Mouse (Mus musculus): Measurements from ENCODE around the gene Kcnrg.

Gene Kcnrg

GRCm38 (mm10) chr14:61607157-61607556 is at the start of gene Kcnrg:
TSS of gene Kcnrg (plus strand) at chr14:61607457.
- no peak for TF ChIP-seq GATA4 (IDR thresholded peaks at IDR 0.05; ENCODE audit: insufficient replicate concordance, low read length)

- no peak for TF ChIP-seq GATA4 (IDR thresholded peaks at IDR 0.05; ENCODE audit: insufficient replicate concordance, low read length)
Measured at GRCm38 (mm10) chr14:61558901-61559300, 48.4 kb upstream of the Kcnrg start.

DNA sequence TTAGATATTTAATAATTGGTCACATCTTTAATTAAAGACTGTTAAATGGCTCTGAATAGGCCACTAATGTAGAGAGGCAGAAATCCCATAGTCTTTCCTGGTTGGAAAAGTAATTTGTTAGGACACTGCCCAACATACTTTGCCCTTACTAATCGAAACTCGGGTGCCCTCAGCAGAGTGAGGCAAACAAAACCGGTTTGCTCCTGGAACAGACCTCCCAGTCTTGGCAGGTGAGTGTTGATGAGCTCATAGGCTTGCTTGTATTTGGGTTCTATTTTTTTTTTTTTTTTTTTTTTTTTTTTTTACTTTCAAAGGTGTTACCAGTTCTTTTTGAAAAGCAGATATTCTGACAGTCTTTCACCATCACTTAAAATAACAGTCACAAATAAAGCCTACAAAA is 47.4 kb upstream of the Kcnrg start:
- TF ChIP-seq GATA4 (IDR thresholded peaks at IDR 0.05; ENCODE audit: insufficient replicate concordance, low read length), result no peak

- no peak for TF ChIP-seq GATA4 (IDR thresholded peaks at IDR 0.05; ENCODE audit: insufficient replicate concordance, low read length)
Measured at GRCm38 (mm10) chr14:61569344-61569743, 37.9 kb upstream of the Kcnrg start.

GRCm38 (mm10) chr14:61571366-61571765 is 35.9 kb upstream of the Kcnrg start:
- no peak for TF ChIP-seq GATA4 (IDR thresholded peaks at IDR 0.05; ENCODE audit: insufficient replicate concordance, low read length)

GRCm38 (mm10) chr14:61572131-61572530 is 35.1 kb upstream of the Kcnrg start:
- TF ChIP-seq GATA4 (IDR thresholded peaks at IDR 0.05; ENCODE audit: insufficient replicate concordance, low read length), result no peak

GRCm38 (mm10) chr14:61575066-61575465 is 32.2 kb upstream of the Kcnrg start:
- TF ChIP-seq GATA4 (IDR thresholded peaks at IDR 0.05; ENCODE audit: insufficient replicate concordance, low read length), result no peak

DNA sequence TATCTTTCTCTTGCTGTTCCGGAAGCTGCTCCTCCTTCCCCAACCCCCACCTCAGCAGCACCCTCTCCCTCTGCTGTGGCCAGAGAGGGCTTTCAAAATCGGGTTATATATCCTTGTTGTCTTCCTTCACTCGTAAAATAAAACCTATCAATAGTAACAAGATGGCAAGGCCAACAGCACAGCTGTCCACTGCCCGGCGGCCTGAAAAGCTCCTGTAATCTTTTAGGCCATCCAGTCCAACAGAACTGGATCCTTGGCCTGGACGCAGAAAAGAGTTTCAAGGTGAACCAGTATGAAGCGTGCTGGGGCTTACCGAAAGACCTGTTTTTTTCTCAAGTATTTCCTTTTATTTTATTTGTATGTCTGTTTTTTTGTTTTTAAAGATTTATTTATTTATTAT is 31.3 kb upstream of the Kcnrg start:
- TF ChIP-seq GATA4 (IDR thresholded peaks at IDR 0.05; ENCODE audit: insufficient replicate concordance, low read length), result no peak

DNA sequence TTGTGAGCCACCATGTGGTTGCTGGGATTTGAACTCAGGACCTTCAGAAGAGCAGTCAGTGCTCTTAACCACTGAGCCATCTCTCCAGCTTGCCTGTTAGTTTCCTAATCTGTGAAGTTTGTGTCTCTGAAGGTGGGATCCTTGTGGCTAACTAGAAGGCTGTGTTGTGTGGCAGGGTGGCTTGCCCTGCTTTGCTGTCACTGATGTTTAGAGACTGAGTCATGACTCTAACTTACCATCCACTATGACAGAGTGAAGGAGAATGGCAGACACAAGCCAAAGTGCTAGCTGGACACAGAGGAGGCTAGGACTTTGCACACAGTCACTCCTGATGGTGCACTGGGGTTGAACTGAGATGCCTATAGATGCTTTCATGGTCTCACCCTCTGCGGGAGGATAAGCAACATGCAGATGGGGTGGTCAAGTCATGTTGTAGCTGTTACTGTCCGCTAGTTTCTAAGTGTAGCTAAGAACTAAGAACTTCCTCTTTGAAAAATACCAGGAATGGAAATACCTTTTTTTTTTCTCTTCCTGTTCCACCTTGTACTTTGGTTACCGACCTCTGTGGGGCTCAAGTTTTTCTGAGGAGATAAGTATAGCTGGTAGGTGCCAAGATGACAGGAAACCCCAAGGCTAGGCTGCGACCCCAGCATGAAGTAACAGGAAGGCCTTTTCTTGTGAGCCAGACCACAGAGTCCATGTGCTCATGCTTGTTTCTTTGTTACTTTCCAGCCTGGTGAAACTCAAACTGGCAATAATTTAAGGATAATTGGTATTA is 17.8 kb upstream of the Kcnrg start:
- no peak for TF ChIP-seq GATA4 (IDR thresholded peaks at IDR 0.05; ENCODE audit: insufficient replicate concordance, low read length)

GRCm38 (mm10) chr14:61596719-61597426 is 10.4 kb upstream of the Kcnrg start:
- no peak for TF ChIP-seq GATA4 (IDR thresholded peaks at IDR 0.05; ENCODE audit: insufficient replicate concordance, low read length)

- no peak for TF ChIP-seq GATA4 (IDR thresholded peaks at IDR 0.05; ENCODE audit: insufficient replicate concordance, low read length)
Measured at GRCm38 (mm10) chr14:61597968-61598367, 9.3 kb upstream of the Kcnrg start, which contains the start of gene Trim13. TSS of gene Trim13 (plus strand) at chr14:61598247.

DNA sequence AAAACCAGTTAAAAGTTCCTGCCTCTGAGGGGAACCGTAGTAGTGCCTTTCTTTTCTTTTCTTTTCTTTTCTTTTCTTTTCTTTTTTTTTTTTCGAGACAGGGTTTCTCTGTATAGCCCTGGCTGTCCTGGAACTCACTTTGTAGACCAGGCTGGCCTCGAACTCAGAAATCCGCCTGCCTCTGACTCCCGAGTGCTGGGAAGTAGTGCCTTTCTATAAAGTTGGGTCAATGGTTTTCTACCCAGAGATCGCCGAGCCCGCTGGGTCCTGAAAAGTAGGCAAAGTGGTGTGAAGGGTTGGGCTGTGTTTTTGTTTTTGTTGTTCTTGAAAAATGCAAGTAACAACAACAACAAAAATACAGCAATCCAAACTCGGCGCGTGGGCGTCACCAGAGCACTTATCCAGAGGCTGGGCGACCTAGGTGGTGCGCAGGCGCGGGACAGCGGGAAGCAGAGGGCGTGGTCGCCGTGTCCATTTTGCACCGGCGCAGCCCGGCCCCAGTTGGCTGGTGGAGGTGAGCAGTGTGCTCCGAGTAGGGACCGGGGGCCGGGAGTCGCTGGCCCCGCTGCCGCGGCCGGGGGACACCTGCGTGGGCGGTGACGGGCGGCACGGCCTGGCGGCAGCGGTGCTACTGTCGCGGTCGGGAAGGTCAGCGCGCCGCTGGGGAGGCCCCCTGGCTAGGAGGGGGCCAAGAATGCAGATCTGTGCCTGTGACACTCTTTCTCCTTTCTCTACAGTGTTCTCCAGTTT is 8.0 kb upstream of the Kcnrg start:
- TF ChIP-seq GATA4 (IDR thresholded peaks at IDR 0.05; ENCODE audit: insufficient replicate concordance, low read length), result no peak

DNA sequence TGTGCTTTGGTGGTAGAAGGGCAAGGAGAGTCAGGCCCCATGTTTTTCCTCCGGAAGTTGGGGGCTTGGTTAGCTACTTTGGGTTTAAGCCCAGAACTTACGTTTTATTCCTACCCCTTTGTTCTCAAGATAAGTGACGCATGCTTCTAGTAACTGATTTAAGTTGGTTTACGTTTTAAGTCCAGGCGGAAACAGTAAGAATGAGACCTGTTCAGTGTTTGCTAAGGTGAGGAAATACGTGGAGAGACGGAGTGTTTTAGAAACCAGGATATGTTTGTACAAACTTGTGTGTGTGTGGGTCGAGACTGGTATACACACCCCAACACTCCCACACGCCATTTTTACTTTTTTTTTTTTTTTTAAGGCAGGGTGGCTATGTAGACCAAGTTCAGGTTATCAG is 5.9 kb upstream of the Kcnrg start:
- TF ChIP-seq GATA4 (IDR thresholded peaks at IDR 0.05; ENCODE audit: insufficient replicate concordance, low read length), result no peak

DNA sequence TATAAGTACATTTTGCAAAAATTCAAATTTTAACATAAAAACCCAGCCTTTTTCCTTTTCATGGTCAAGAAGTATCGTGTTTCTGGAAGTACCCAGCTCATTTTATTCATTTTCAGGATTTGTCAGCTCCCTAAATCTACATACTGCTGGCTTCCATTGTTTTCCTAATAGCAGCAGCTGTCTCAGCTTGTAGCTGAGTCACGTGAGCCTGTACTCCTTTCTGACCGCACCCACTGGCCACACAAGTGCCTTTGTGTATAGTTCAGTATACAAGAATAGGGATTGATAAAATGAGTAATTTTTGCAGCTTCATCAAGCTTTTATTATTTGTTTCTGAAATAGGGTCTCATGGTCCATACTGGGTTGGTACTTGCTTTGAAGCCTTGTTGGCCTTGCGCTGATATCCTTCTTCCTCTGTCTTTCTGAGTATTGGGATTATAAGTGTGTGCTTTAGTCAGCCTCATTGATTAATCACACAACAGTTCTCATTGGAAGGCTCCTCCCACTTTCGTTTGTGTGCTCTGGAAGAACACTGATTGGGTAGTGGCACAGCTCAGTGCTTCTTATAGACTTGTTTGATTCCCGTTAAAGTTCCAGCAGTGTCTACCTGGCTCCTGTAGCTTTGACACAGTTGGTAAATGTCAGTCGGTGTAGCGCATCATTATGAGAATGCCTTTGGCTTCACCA is 4.0 kb upstream of the Kcnrg start:
- TF ChIP-seq GATA4 (IDR thresholded peaks at IDR 0.05; ENCODE audit: insufficient replicate concordance, low read length), result no peak

DNA sequence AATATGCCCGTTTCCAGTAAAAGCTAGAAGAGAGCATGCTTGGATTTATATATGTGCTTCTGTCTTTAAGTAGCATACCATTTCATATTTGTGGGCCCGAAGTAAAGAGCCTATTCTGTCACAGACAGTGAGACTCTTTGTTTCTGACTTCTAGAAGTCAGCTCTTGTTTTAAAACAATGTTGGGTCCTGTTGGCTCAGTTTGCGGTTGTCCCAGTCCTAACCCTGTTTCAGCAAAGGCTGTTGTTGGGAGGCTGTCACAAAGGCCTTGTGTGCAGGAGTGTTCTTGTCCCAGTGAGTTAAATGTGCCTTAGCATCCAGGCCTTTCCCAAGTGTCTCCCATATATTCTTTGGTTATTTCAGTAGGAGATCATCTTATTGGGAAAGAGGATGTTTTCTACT is 3.2 kb upstream of the Kcnrg start:
- no peak for TF ChIP-seq GATA4 (IDR thresholded peaks at IDR 0.05; ENCODE audit: insufficient replicate concordance, low read length)

Data from liver, adult (tissue).